Mouse (Mus musculus) liver, embryonic 11.5 days (tissue): ENCODE results near the gene Olfr1195. TPM values are rescaled to one million over a fixed set of nuclear protein-coding genes. Genes with fewer than 3 reads are reported as not detected.
"Not testable (repeated sequence)": the region's sequence is repeated elsewhere in the genome, so short reads cannot be mapped to it uniquely, and the experiment has no call there.

Source experiments
- ATAC-seq: fragments of 200-750 bp; cut with Nextera tagmentation; replicated peaks from 2 replicates; pipeline ENCODE4 v1.8.0; 2017; ENCODE audit warnings: moderate number of reproducible peaks, mild to moderate bottlenecking, moderate TSS enrichment, moderate library complexity; ENCODE audit not compliant: low FRiP score
- DNase-seq: peaks from one replicate; pipeline ENCODE4 v3.0.0-alpha.2; 2017; ENCODE audit warnings: low spot score
- H3K27ac ChIP-seq: fragments of 300-500 bp; sonication (generic); 2 replicates; pipeline ENCODE4 v1.5.1; 2014; ENCODE audit warnings: mild to moderate bottlenecking, low read depth, low read length, control low read depth
- H3K27me3 ChIP-seq: fragments of 300-500 bp; sonication (generic); replicated peaks from 2 replicates; pipeline ENCODE4 v1.6.1; 2014; ENCODE audit warnings: low read length, mixed read lengths; ENCODE audit not compliant: control insufficient read depth, insufficient read depth
- H3K36me3 ChIP-seq: fragments of 300-500 bp; sonication (generic); 2 replicates; pipeline ENCODE4 v1.6.1; 2014; ENCODE audit warnings: mild to moderate bottlenecking, low read length, moderate library complexity, mixed read lengths; ENCODE audit not compliant: control insufficient read depth, insufficient read depth
- H3K4me1 ChIP-seq: fragments of 300-500 bp; sonication (generic); replicated peaks from 2 replicates; pipeline ENCODE4 v1.6.1; 2014; ENCODE audit warnings: low read length, mixed read lengths; ENCODE audit not compliant: control insufficient read depth, insufficient read depth
- H3K4me2 ChIP-seq: fragments of 300-500 bp; sonication (generic); 2 replicates; pipeline ENCODE4 v1.6.1; 2014; ENCODE audit warnings: mild to moderate bottlenecking, control low read depth, moderate library complexity
- H3K4me3 ChIP-seq: fragments of 300-500 bp; sonication (generic); 2 replicates; pipeline ENCODE4 v1.5.1; 2014; ENCODE audit warnings: low read depth, low read length, control low read depth
- H3K9ac ChIP-seq: fragments of 300-500 bp; sonication (generic); 2 replicates; pipeline ENCODE4 v1.6.1; 2014; ENCODE audit warnings: low read depth, low read length, control low read depth
- H3K9me3 ChIP-seq: fragments of 300-500 bp; sonication (generic); 2 replicates; pipeline ENCODE4 v1.6.1; 2016; ENCODE audit warnings: low read length, inconsistent platforms, mixed read lengths; ENCODE audit not compliant: control insufficient read depth
- WGBS: fragments of 180-500 bp; shearing (Covaris S2); extraction: QIAGEN DNeasy Blood & Tissue Kit; methylation state at CpG from one replicate; pipeline ENCODE4 v1.1.7; 2014; 5-methylcytosine and 5-hydroxymethylcytosine counted together
- polyA plus RNA-seq: library from polyadenylated mRNA; unstranded; fragments of >200 nt; fragmentation: Nextera tagmentation; extraction: Ambion mirVana; gene quantifications from 2 replicates; pipeline ENCODE4 v1.2.1, GENCODE M21; 2014

Olfr1195 gene
- polyA plus RNA-seq: not detected in 2 replicates

DNA sequence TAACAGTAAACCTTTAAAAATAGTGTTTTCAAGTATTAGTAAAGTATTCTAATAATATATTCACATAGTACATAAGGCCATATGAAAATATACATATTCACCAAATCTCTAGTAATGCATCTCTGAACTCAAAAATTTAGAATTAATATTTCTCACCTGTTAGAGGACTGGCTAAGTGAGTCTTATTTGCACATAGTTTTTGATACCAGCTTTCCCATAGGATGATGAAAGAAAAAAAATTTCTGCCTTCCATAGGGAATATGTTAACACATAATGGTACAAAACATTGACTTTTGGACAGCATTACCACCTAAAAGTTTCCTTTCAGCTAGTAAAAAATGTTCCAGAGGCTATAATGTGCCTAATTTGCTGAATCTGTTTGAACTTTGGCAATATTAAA, at the start of gene Olfr1195:
Gene Olfr1195 (minus strand): TSS at position 101 of the 400 bp plus-strand sequence.
- H3K27ac ChIP-seq: no peak within 1 kb of the TSS
- no peaks in the 10 kb centered on the region for H3K36me3 ChIP-seq
- H3K9ac ChIP-seq: no peak within 1 kb of the TSS
- no peak for ATAC-seq
- H3K4me2 ChIP-seq: no peak within 1 kb of the TSS
- no peaks in the 10 kb centered on the region for H3K4me1 ChIP-seq
- no peak for DNase-seq
- H3K9me3 ChIP-seq: no peaks in the 10 kb centered on the region
- H3K4me3 ChIP-seq: no peak within 1 kb of the TSS
- no peaks in the 10 kb centered on the region for H3K27me3 ChIP-seq

DNA sequence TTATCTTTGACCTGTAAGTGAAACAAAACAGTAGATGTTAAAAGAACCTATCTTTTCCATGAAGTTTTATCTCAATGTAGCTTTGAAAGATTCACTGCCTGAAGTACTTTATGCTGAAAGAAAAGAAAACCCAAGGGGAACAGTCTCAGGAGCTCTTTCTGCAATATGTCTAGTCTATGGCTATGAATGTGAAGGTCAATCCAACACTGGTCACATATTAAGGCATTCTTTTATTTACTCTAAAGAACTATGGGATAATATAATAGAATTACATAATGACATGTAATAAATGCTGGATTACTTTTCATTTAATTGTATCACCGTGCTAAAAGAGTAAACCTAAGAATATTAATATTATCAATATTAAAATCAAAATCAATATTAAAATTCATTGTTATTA, 43.3 kb upstream of the Olfr1195 start, which contains the start of gene Olfr1197:
Gene Olfr1197 (minus strand): TSS at position 101 of the 400 bp plus-strand sequence.
- no peak within 1 kb of the TSS for H3K27ac ChIP-seq
- WGBS: 69% methylated on average over 1 of the region's 1 CpGs
- no peaks in the 10 kb centered on the region for H3K9me3 ChIP-seq
- H3K4me3 ChIP-seq: no peak within 1 kb of the TSS
- H3K4me2 ChIP-seq: no peak within 1 kb of the TSS
- no peaks in the 10 kb centered on the region for H3K27me3 ChIP-seq
- no peak within 1 kb of the TSS for H3K9ac ChIP-seq
- no peaks in the 10 kb centered on the region for H3K36me3 ChIP-seq
- ATAC-seq: no peak
- DNase-seq: no peak
- no peaks in the 10 kb centered on the region for H3K4me1 ChIP-seq

DNA sequence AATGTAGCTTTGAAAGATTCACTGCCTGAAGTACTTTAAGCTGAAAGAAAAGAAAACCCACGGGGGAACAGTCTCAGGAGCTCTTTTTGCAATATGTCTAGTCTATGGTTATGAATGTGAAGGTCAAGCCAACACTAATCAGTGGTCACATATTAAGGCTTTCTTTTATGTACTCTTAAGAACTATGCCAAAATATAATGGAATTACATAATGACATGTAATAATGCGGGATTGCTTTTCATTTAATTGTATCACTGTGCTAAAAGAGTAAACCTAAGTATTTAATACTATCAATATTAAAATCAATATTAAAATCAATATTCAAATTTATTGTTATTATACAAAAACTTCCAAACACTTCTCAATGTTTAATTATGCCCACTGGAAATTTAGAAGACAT, 15.5 kb upstream of the Olfr1195 start, which contains the start of gene Olfr1196:
Gene Olfr1196 (minus strand): TSS at position 101 of the 400 bp plus-strand sequence.
- DNase-seq (no peak), ATAC-seq (no peak)
- Histone ChIP-seq H3K9me3 (no peaks in the 10 kb centered on the region), H3K4me3 (no peak within 1 kb of the TSS), H3K27me3 (no peaks in the 10 kb centered on the region), H3K9ac (no peak within 1 kb of the TSS), H3K4me2 (no peak within 1 kb of the TSS), H3K27ac (no peak within 1 kb of the TSS), H3K4me1 (no peaks in the 10 kb centered on the region), H3K36me3 (no peaks in the 10 kb centered on the region)
- WGBS: 74% methylated on average over 2 of the region's 2 CpGs

DNA sequence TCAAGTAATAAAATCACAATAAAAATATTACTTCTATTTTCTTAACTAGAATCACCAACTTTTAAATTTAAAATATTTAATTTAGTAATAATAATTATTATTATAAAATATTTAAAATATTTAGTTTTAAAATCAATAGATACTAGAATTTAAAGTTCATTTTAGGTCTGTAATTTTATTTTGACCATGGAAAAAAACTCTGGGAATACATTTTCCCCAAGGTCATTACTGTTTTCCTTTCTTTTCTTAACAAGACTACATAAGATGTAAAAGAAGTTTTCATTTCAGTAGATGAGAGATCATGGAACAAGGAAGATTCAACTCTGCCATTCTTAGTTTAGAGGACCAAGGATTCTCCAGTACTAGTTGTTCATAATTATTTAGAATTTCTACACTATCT, 13.7 kb downstream of the Olfr1195 start, which contains the start of gene Olfr1193:
Gene Olfr1193 (plus strand): TSS at position 301 of the 400 bp plus-strand sequence.
- H3K4me2 ChIP-seq, H3K27me3 ChIP-seq, H3K36me3 ChIP-seq, H3K9me3 ChIP-seq, ATAC-seq, DNase-seq, H3K27ac ChIP-seq, H3K4me3 ChIP-seq, H3K9ac ChIP-seq, H3K4me1 ChIP-seq: not testable (repeated sequence)

DNA sequence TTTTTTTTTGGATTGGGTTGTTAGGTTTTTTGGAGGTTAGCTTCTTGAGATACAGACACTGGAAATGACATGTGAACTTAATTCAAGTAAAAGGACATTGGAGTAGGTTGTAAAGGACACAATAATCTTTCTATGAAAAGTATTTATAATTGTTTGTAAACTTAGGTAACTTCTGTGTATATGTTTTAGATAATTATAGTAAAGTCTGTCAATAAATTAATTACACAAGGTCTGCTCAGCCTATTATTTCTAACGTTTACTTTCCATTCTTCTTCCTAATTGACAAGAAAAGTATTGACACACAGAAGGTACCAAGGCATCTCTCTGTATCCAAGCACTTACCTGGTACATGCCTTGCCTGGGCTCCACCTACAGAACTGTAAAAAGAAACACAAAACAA, 40.8 kb downstream of the Olfr1195 start, which contains the start of gene Olfr1192-ps1:
Gene Olfr1192-ps1 (plus strand): TSS at position 301 of the 400 bp plus-strand sequence.
- no peak within 1 kb of the TSS for H3K4me2 ChIP-seq
- WGBS: 22% methylated on average over 1 of the region's 1 CpGs
- no peaks in the 10 kb centered on the region for H3K4me1 ChIP-seq
- H3K27me3 ChIP-seq: no peaks in the 10 kb centered on the region
- H3K9ac ChIP-seq: no peak within 1 kb of the TSS
- no peak within 1 kb of the TSS for H3K4me3 ChIP-seq
- DNase-seq: no peak
- H3K36me3 ChIP-seq: no peaks in the 10 kb centered on the region
- H3K27ac ChIP-seq: no peak within 1 kb of the TSS
- no peak for ATAC-seq
- H3K9me3 ChIP-seq: no peaks in the 10 kb centered on the region

DNA sequence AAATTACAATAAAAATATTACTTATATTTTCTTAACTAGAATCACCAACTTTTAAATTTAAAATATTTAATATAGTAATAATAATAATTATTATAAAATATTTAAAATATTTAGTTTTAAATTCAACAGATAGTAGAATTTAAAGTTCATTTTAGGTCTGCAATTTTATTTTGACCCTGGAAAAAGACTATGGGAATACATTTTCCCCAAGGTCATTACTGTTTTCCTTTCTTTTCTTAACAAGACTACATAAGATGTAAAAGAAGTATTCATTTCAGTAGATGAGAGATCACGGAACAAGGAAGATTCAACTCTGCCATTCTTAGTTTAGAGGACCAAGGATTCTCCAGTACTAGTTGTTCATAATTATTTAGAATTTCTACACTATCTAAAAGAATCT, 48.7 kb downstream of the Olfr1195 start, which contains the start of gene Olfr1191-ps1:
Gene Olfr1191-ps1 (plus strand): TSS at position 301 of the 400 bp plus-strand sequence.
- H3K9me3 ChIP-seq, H3K4me2 ChIP-seq, H3K27ac ChIP-seq, H3K4me1 ChIP-seq, ATAC-seq, DNase-seq, H3K9ac ChIP-seq, H3K27me3 ChIP-seq, H3K36me3 ChIP-seq, H3K4me3 ChIP-seq: not testable (repeated sequence)
- WGBS: 91% methylated on average over 1 of the region's 1 CpGs

Other genes with a start within 250 kb of the Olfr1195 start
- not detected in 2 replicates for gene Gm13757, start 240.1 kb downstream of the Olfr1195 start, polyA plus RNA-seq
- not detected in 2 replicates for gene Olfr1183, start 234.3 kb downstream of the Olfr1195 start, polyA plus RNA-seq
- not detected in 2 replicates for gene Olfr1184, start 205.6 kb downstream of the Olfr1195 start, polyA plus RNA-seq
- not detected in 2 replicates for gene Olfr1185-ps1, start 195.9 kb downstream of the Olfr1195 start, polyA plus RNA-seq
- not detected in 2 replicates for gene Olfr1186, start 170.6 kb downstream of the Olfr1195 start, polyA plus RNA-seq
- gene Olfr1188, start 132.3 kb downstream of the Olfr1195 start, polyA plus RNA-seq: not detected in 2 replicates
- gene Olfr1189, start 102.7 kb downstream of the Olfr1195 start, polyA plus RNA-seq: not detected in 2 replicates
- gene Olfr1191-ps1, start 48.6 kb downstream of the Olfr1195 start, polyA plus RNA-seq: not detected in 2 replicates
- not detected in 2 replicates for gene Olfr1192-ps1, start 40.7 kb downstream of the Olfr1195 start, polyA plus RNA-seq
- not detected in 2 replicates for gene Olfr1193, start 13.6 kb downstream of the Olfr1195 start, polyA plus RNA-seq
- not detected in 2 replicates for gene Olfr1196, start 15.4 kb upstream of the Olfr1195 start, polyA plus RNA-seq
- gene Olfr1197, start 43.2 kb upstream of the Olfr1195 start, polyA plus RNA-seq: not detected in 2 replicates
- not detected in 2 replicates for gene Olfr1198, start 62.2 kb upstream of the Olfr1195 start, polyA plus RNA-seq
- gene Olfr1199, start 71.3 kb upstream of the Olfr1195 start, polyA plus RNA-seq: not detected in 2 replicates
- gene Olfr1200, start 81.3 kb upstream of the Olfr1195 start, polyA plus RNA-seq: not detected in 2 replicates
- gene Olfr1201, start 103.8 kb upstream of the Olfr1195 start, polyA plus RNA-seq: not detected in 2 replicates
- gene Olfr1202, start 125.3 kb upstream of the Olfr1195 start, polyA plus RNA-seq: not detected in 2 replicates
- not detected in 2 replicates for gene Olfr1205, start 140.6 kb upstream of the Olfr1195 start, polyA plus RNA-seq
- gene Olfr1204, start 160.1 kb upstream of the Olfr1195 start, polyA plus RNA-seq: not detected in 2 replicates
- not detected in 2 replicates for gene Olfr1206, start 174.0 kb upstream of the Olfr1195 start, polyA plus RNA-seq
- not detected in 2 replicates for gene Olfr1208, start 213.1 kb upstream of the Olfr1195 start, polyA plus RNA-seq
- not detected in 2 replicates for gene Olfr1209, start 226.0 kb upstream of the Olfr1195 start, polyA plus RNA-seq
- not detected in 2 replicates for gene Olfr1211, start 248.9 kb upstream of the Olfr1195 start, polyA plus RNA-seq